Mouse (Mus musculus) lung, adult 2 months (tissue): ENCODE measurements around the gene Bcl2l11. TPM values are rescaled to one million over a fixed set of nuclear protein-coding genes. Genes with fewer than 3 reads are reported as not detected.

Source experiments
- DNase-seq: peaks from one replicate; pipeline ENCODE4 v3.0.0; 2022
- H3K4me1 ChIP-seq: fragments of 200-500 bp; 2 replicates; pipeline ENCODE4 v1.6.1; 2011; ENCODE audit warnings: low read length; ENCODE audit not compliant: control insufficient read depth, insufficient read depth
- H3K4me3 ChIP-seq: fragments of 200-500 bp; replicated peaks from 2 replicates; pipeline ENCODE3; 2011; ENCODE audit warnings: low read depth, mild to moderate bottlenecking, control low read depth, low read length; ENCODE audit errors: extremely low read depth
- CTCF ChIP-seq: fragments of 200-500 bp; IDR thresholded peaks from 2 replicates; pipeline ENCODE4 v1.5.1; 2011; ENCODE audit warnings: mild to moderate bottlenecking, low read length, control low read depth; ENCODE audit not compliant: insufficient read depth
- POLR2A ChIP-seq: fragments of 200-500 bp; IDR thresholded peaks from 2 replicates; pipeline ENCODE4 v1.6.1; 2011; ENCODE audit warnings: low read depth, mild to moderate bottlenecking, control low read depth, low read length, borderline replicate concordance; ENCODE audit errors: extremely low read depth
- WGBS: fragments of 180-500 bp; shearing (Covaris S2); methylation state at CpG from one replicate; pipeline ENCODE4 v1.1.7; 2018; 5-methylcytosine and 5-hydroxymethylcytosine counted together
- polyA plus RNA-seq: library from polyadenylated mRNA; depleted of rRNA; stranded (reverse); fragments of >200 nt; gene quantifications from 2 replicates; pipeline ENCODE4 v1.2.3, GENCODE M21; 2012

Gene Bcl2l11
- polyA plus RNA-seq, 1 experiment: 24.5 TPM

GRCm38 (mm10) chr2:128104815-128105214, 21.0 kb upstream of the Bcl2l11 start:
- 61% methylated on average over 5 of the region's 5 CpGs for WGBS
- DNase-seq: no peak
- Histone ChIP-seq H3K4me3 (no peak overlapping the region), H3K4me1 (no peaks in the 10 kb centered on the region)
- TF ChIP-seq CTCF (no peak), POLR2A (no peak)

DNA sequence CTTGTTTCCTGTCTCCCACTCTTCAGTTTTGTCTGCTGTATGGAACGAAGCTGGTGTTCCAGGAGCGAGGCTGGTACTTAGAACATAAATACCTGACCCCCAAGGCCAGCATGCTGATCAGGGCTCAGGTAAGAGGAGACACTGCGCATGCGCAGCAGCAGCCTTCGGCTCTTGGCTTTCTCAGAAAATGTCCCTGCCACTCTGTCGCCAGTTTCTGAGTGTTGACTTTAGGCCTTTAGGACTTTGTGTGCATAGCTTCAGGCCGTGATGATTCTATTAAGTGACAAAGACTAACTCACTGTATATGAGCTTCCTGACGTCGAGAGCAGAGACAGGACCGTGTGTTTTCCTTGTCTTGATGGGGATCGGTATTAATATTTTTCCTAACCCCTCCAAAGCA, 20.2 kb upstream of the Bcl2l11 start:
- no peak overlapping the region for H3K4me3 ChIP-seq
- WGBS: 74% methylated on average over 11 of the region's 11 CpGs
- DNase-seq: no peak
- no peak for TF ChIP-seq CTCF
- no peak for TF ChIP-seq POLR2A
- H3K4me1 ChIP-seq: no peaks in the 10 kb centered on the region

GRCm38 (mm10) chr2:128111537-128111936, 14.3 kb upstream of the Bcl2l11 start:
- Histone ChIP-seq H3K4me3 (no peak overlapping the region), H3K4me1 (no peaks in the 10 kb centered on the region)
- DNase-seq: no peak
- WGBS: 63% methylated on average over 9 of the region's 9 CpGs
- no peak for TF ChIP-seq POLR2A
- no peak for TF ChIP-seq CTCF

GRCm38 (mm10) chr2:128114621-128115020, 11.2 kb upstream of the Bcl2l11 start:
- H3K4me1 ChIP-seq: no peaks in the 10 kb centered on the region
- no peak for DNase-seq
- no peak for TF ChIP-seq POLR2A
- TF ChIP-seq CTCF: no peak
- 76% methylated on average over 3 of the region's 3 CpGs for WGBS
- H3K4me3 ChIP-seq: no peak overlapping the region

GRCm38 (mm10) chr2:128115579-128115978, 10.3 kb upstream of the Bcl2l11 start:
- Histone ChIP-seq H3K4me1 (no peaks in the 10 kb centered on the region), H3K4me3 (no peak overlapping the region)
- WGBS: 57% methylated on average over 4 of the region's 4 CpGs
- TF ChIP-seq POLR2A: no peak
- no peak for TF ChIP-seq CTCF
- DNase-seq: no peak

DNA sequence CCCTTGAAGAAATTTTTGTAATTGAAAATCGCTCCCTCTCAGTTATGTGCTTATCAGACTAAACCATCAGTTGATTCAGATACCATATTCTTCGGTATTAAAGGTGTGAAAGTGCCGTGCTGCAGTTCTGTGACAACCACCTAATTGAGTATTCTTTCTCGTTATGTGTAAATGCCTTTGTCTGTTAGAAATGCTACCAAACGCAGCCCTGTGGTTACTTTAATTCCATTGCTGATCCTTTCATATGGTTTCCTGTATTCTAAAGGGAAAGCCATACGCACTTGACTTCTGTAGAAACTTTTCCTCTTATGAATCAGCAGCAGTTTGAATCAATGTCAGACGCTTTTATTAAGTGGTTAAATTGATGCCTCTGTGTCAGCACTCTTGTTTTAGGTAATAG, 8.2 kb upstream of the Bcl2l11 start:
- 80% methylated on average over 7 of the region's 7 CpGs for WGBS
- Histone ChIP-seq H3K4me1 (no peaks in the 10 kb centered on the region), H3K4me3 (no peak overlapping the region)
- no peak for DNase-seq
- TF ChIP-seq CTCF (no peak), POLR2A (no peak)

DNA sequence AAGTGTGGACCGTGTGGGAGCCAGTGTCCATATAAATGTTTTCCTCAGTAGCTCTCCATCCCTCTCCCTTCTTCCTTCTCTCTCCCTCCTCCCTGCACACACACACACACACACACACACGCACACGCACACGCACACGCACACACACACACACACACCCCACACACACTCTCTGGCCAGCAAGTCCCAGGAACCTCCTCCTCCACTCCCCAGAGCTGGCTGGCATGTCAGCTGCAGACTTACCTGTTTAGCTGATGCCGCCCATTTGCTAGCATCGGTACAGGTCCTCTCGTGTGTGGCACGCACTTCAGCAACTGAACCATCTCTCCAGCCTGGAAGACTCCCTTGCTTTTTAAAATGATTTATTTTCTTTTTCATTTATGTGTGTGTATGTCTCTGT, 6.9 kb upstream of the Bcl2l11 start:
- WGBS: 88% methylated on average over 9 of the region's 9 CpGs
- no peak overlapping the region for H3K4me3 ChIP-seq
- TF ChIP-seq POLR2A: no peak
- no peak for TF ChIP-seq CTCF
- no peak for DNase-seq
- peaks cover 5% of the 10 kb centered on the region for H3K4me1 ChIP-seq

DNA sequence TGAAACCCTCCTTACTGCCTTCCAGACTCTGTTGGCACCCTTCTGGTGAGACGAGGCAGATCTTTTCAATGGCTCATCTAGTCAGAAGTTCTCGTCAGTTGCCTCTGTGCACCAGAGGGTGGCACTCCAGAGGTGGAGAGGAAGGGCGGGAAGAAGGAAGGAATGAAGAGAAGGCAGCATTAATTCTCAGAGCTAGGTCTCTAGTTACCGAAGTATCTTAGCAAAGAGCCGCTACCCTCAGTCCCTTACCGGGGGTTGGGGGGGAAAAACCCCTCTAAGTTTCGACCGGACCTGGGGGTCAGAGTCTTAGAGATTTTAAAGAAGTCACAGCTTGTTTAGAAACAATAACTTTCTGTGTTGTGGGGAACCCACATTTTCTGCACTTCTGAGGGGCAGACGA, 3.3 kb upstream of the Bcl2l11 start:
- peaks cover 16% of the 10 kb centered on the region for H3K4me1 ChIP-seq
- peak; percentile 88 for TF ChIP-seq CTCF
- TF ChIP-seq POLR2A: no peak
- DNase-seq: peak; percentile 61
- 6% methylated on average over 9 of the region's 9 CpGs for WGBS
- no peak overlapping the region for H3K4me3 ChIP-seq

DNA sequence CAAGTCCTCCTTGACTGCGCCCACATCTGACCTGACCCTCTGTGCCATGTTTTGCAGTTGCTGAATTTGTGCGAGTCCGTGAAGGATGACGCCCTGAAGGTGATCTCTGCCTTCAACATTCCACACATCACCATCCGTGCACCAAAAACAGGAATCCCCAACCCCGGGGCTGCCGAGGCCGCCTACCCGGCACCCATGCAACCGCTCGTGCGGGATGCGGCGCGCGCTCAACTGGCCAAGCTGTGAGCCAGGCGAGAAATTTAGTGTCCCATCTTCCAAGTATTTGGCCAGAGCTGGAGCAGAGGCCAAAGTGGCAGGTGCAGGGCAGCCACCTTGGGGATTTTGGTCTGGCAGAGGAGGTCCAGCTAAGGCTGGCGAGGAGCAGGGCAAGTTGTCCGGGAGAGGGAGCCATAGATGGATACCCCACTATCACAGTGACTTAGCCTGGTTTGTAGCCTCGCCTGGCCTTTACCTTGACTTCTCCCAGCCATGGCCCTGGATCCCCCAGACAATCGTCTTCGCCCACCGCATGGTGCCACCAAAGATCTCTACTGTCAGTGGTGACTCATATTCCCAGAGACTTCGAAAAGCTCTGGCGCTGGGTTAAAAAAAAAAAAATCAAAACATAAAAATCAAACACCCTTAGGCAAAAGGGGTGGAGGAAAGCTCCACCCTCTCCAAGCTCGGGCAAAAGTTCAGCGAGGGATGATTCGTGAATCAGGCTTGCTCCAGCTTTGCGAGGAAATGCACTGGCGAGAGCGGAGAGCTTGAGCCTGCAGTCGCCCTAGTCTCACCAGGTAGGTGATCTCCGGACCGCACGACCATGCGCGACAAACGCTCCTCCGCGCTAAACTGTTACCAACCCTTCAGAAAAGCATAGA, 2.7 kb upstream of the Bcl2l11 start:
- Histone ChIP-seq H3K4me1 (peaks cover 17% of the 10 kb centered on the region), H3K4me3 (peak overlapping the region; percentile 46)
- peak; percentile 38; the same call in 1 of the 2 replicates for TF ChIP-seq CTCF
- TF ChIP-seq POLR2A: no peak; the same call in 1 of the 2 replicates
- peak; percentile 45 for DNase-seq
- WGBS: 12% methylated on average over 40 of the region's 40 CpGs

DNA sequence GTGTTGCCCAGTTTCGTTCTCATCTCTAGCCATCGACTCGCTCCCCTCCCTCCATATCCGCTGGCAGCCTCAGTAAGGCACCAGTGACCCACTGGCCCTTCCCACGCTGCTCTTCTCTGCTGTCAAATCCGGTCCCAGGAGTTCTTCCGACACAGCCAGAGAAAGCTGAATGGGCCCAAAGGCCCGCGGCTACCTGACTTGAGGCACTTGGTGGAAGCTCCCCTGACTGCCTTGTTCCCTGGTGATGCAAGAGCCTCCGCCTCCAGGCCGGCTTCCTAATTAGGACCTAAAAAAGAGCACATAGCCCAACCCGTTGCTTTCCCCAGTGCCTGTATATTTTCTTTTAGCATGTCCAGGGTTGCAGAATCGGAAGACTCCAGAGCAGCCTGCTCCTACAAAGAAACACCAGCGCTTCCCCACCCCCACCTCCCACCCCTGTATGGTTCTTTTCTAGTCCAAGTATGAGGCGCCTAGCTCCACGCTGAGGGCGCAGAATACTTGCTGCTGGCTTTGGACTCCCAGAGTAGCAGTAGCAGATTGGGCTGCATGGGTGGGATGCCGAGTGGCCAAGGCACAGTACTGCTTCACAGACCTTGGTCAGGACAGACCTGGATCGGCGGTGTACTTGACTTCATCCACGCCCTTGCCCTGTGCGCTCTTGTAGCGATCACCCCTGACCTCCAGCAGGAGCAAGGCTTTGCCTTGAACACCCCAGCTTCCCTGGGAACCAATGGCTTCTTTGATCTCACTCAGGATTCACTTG, 1.7 kb upstream of the Bcl2l11 start:
- DNase-seq: peak; percentile 32
- Histone ChIP-seq H3K4me3 (no peak overlapping the region), H3K4me1 (peaks cover 24% of the 10 kb centered on the region)
- TF ChIP-seq CTCF: no peak
- TF ChIP-seq POLR2A: no peak
- 27% methylated on average over 23 of the region's 23 CpGs for WGBS
